Mouse (Mus musculus): ENCODE data around the gene Agpat2.

Gene Agpat2

DNA sequence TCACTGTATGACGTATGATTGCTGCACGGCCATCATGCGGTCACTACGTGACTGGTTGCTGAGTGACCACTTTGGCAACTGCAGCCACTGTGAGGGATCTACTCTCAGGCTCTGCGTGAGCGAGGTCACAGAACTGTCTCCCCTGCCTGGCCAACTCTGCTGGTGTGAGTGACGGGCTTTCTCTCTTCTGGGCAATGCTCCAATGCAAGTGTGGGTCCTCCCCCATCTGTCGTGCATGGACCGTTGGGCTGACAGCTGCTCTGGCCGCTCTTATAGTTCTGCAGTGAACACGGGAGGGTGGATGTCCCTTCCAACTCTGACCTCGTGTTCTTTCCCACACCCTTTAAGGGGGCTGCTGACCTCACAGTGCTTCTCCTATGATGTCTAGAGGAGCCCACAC is 30.8 kb downstream of the Agpat2 start:
- DNase-seq: peak; percentile 37

DNA sequence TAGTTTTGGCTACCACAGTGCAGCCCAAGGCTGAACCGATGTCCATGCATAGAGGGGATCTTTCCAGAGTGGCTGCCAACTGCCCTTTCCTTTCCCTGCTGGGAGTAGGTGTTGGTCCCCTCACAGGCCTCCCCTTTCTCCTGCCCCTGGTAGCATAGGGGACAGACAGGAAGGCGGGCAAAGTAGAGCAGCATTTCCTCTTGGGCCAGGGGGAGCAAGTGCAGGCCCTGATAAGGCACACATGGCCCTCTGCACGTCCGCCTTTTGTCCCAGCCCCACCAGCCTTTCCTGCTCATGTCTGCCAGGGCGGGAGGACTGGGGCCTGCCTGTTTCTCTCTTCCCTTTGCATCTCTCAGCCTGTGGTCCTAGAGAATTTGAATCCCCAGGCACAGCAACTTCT is 32.4 kb downstream of the Agpat2 start:
- no peak for DNase-seq

DNA sequence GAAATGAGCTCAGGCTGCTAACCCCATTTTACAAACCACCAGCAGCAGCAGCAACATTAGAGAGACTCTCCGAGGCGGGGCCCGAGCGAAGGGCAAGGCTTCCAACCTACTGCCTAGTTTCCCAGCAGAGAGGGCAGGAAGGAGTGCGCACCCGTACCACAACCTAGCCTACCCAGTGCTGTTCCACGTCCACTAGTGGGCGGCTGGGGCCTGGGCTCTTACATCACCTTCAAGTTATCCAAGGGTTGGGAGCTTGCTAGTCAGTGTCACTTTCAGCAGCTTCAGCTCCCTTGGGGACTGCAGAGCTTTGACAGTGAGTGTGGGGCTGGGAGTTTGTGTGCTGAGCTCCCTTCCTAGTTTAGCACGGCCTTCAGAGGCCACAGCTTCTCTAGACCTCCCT is 32.8 kb downstream of the Agpat2 start:
- no peak for DNase-seq

GRCm38 (mm10) chr2:26570034-26570433 is 34.2 kb downstream of the Agpat2 start:
- peak; percentile 61 for DNase-seq

- no peak for DNase-seq
Measured at GRCm38 (mm10) chr2:26566221-26566620, 38.0 kb downstream of the Agpat2 start.

- no peak for DNase-seq
Measured at GRCm38 (mm10) chr2:26561351-26562016, 42.7 kb downstream of the Agpat2 start.

DNA sequence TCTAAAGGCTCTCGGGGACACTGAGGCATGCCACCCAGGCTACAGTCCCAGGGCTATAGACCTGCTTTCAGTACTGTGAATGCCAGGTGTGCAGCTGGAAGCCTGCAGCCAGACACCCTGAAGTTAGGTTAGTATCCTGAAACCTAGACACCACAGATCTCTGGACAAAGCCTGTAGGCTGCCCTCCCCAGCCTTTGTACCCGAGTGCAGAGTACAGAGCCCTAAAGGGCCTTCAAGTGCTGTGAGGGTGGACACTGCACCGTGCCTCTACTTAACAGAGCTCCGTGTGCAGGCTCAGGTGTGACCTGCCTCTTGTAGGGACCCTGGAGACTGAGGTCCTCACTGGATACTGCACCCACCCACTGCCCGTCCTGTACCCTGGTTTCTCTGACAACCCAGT is 43.7 kb downstream of the Agpat2 start:
- no peak for DNase-seq

GRCm38 (mm10) chr2:26556535-26556993 is 47.7 kb downstream of the Agpat2 start:
- DNase-seq: no peak

- DNase-seq: no peak
Measured at GRCm38 (mm10) chr2:26555076-26555475, 49.1 kb downstream of the Agpat2 start.

- DNase-seq: no peak
Measured at GRCm38 (mm10) chr2:26553904-26554303, 50.3 kb downstream of the Agpat2 start.

DNA sequence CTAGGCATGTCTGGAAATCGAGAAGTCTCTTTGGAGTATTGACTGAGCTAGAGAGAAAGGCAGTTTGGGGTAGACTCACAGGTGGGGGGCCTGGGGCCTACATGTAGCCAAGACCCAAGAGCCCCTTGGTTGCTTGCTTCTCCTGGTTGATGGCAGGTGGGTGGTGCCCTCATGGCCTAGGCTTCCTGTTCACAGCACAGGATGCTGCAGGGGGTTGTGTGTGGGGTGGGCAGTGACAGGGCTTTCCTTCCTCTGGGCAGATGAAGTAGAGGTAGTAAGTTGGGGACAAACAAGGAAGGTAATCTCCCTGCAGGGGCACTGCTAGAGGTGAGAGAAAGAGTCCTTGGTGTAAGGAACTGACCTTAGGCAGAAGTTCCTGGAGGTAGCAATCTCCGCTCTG is 52.2 kb downstream of the Agpat2 start:
- DNase-seq: no peak

GRCm38 (mm10) chr2:26551446-26551845 is 52.8 kb downstream of the Agpat2 start:
- no peak for DNase-seq

DNA sequence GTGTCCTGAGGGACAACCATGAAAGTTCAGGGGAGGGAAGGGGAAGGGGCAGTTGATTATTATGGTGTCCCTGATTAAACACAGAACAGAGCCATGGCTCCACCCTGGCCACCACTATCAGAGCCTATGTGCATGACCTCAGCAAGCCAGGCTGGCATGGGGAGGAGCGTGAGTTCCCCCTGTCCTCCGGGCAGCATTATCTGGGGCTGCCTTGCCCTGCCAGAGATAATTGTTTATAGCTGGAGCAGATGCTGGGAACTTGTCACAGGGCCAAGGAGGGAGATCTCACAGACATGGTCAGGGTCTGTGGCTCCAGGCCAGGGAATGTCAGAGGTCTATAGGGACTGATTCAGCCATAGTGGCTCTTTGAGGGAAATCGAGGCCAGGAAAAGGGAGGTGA is 53.4 kb downstream of the Agpat2 start:
- DNase-seq: no peak

GRCm38 (mm10) chr2:26550205-26550604 is 54.0 kb downstream of the Agpat2 start:
- DNase-seq: no peak

GRCm38 (mm10) chr2:26549801-26550200 is 54.4 kb downstream of the Agpat2 start:
- no peak for DNase-seq

GRCm38 (mm10) chr2:26547481-26547880 is 56.7 kb downstream of the Agpat2 start:
- DNase-seq: no peak

DNA sequence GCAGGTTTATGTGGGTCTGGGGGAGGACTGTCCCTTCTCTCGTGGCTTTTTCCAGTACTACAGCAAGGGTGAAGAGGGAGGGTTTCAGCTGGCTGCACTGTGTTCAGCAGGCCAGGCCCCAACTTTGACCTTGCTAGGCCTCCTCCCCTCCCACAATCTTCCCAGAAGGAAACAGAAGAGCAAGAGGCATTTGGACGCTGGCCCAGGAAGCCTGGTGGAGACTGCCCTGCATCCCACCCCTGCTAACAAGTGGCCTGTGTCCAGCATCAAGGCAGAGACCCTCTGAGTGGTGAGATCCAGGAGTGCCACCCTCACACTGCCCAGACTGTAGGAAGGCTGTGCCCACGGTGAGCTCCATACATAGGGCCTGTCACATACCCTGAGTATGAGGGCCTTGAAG is 60.0 kb downstream of the Agpat2 start:
- no peak for DNase-seq

GRCm38 (mm10) chr2:26543768-26544167 is 60.4 kb downstream of the Agpat2 start:
- no peak for DNase-seq

- DNase-seq: no peak
Measured at GRCm38 (mm10) chr2:26543155-26543554, 61.1 kb downstream of the Agpat2 start.

Data from right cerebral cortex, postnatal 14 days (tissue).